Mouse (Mus musculus): ENCODE data around the gene Col5a2. TPM values are rescaled to one million over a fixed set of nuclear protein-coding genes. Genes with fewer than 3 reads are reported as not detected.
"Not testable (repeated sequence)": the region's sequence is repeated elsewhere in the genome, so short reads cannot be mapped to it uniquely, and the experiment has no call there.

Gene Col5a2
- polyA plus RNA-seq, 1 experiment from 2014 or later, result 31.1 TPM

DNA sequence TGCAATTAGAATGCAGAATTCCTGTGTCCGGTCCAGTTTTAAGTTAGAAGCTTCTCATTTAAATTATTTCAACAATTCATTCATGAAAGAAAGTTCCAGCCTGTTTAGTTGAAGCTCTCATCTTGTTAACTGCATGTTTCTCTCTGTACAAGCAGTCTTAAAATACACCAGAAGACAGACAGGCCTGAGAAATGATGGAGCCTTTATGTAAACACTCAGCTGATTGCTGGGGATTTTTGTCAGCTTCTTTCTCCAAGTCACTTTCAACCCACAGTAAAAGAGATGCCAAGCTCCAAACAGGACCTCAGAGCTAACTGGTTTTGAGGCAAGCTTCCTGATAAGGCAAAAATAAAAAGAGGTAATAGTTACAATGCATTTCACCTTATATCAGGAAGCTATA lies 14.8 kb downstream of the Col5a2 start:
- no peaks in the 10 kb centered on the region for H3K4me1 ChIP-seq
- DNase-seq (ENCODE audit: low spot score), result no peak
- H3K4me3 ChIP-seq, result no peak overlapping the region
- no peaks in the 10 kb centered on the region for H3K9me3 ChIP-seq (replicated peaks)
- no peaks in the 10 kb centered on the region for H3K36me3 ChIP-seq
- H3K27ac ChIP-seq, result no peak overlapping the region
- WGBS, result 79% methylated on average over 1 of the region's 1 CpGs
- no peaks in the 10 kb centered on the region for H3K27me3 ChIP-seq (ENCODE audit: low read depth, poor library complexity, severe bottlenecking)

DNA sequence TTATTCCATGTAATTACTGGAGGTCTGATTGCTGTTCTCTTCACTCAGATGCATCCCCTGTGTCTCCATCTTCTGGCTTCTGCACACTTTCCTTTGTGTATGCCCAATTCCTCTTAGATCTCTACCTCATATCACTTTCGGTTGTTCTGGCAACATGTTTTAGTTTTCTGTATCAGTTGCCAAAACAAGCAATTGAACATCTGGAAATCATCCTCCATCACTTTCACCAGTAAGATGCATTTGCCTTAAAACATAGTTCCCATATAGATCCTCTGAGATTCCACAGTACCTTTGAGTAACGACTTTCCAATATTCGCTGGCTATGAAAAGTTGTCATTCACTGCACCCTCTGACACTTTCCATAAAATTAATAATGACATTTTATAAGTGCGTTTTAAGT lies 20.1 kb downstream of the Col5a2 start:
- Histone ChIP-seq H3K9me3 (replicated peaks) (no peaks in the 10 kb centered on the region), H3K4me1 (no peaks in the 10 kb centered on the region), H3K4me3 (no peak overlapping the region), H3K36me3 (no peaks in the 10 kb centered on the region), H3K27ac (no peak overlapping the region), H3K27me3 (ENCODE audit: low read depth, poor library complexity, severe bottlenecking) (no peaks in the 10 kb centered on the region)
- 89% methylated on average over 4 of the region's 4 CpGs for WGBS
- DNase-seq (ENCODE audit: low spot score), result no peak

DNA sequence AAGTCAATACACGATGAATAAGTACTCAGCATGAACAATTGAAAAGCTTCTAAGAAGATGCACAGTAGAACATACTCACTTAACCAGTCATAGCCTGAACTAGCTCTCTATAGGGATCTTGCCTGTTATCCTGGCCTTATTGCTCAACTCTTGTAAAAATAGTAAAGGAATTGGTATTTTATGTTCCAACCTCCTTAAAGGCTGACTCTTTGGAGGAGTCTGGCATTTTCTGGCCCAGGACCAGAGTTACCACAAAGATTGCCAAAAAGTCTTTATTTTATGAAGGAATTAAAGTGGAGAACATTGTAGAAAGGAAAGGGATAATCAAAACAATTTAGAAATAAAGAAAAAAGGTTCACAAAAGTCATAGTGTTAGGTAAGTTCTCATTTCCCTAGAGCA lies 21.2 kb downstream of the Col5a2 start:
- Histone ChIP-seq H3K36me3 (no peaks in the 10 kb centered on the region), H3K4me1 (no peaks in the 10 kb centered on the region), H3K9me3 (replicated peaks) (no peaks in the 10 kb centered on the region), H3K4me3 (no peak overlapping the region), H3K27ac (no peak overlapping the region), H3K27me3 (ENCODE audit: low read depth, poor library complexity, severe bottlenecking) (no peaks in the 10 kb centered on the region)
- DNase-seq (ENCODE audit: low spot score), result no peak
- WGBS, result 91% methylated on average over 1 of the region's 1 CpGs

DNA sequence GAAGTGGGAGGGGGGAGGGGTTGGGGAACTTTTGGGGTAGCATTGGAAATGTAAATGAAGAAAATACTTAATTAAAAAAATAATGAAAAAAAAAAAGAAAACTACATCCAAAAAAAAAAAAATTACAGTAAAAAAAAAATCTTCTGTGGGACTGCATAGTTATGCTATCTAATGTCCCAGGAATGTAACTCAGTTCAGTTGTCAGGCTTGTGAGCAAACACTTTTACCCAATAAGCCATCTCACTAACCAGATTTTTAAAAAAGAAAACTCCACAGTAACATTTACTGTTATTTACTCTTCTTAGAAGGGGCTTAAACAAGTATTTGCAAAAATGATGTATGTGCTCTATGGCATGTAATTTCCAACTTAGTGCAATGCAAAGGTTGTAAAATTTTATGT lies 24.0 kb downstream of the Col5a2 start:
- Histone ChIP-seq H3K27me3 (ENCODE audit: low read depth, poor library complexity, severe bottlenecking) (no peaks in the 10 kb centered on the region), H3K4me3 (no peak overlapping the region), H3K9me3 (replicated peaks) (no peaks in the 10 kb centered on the region), H3K27ac (no peak overlapping the region), H3K36me3 (no peaks in the 10 kb centered on the region), H3K4me1 (no peaks in the 10 kb centered on the region)
- no peak for DNase-seq (ENCODE audit: low spot score)

DNA sequence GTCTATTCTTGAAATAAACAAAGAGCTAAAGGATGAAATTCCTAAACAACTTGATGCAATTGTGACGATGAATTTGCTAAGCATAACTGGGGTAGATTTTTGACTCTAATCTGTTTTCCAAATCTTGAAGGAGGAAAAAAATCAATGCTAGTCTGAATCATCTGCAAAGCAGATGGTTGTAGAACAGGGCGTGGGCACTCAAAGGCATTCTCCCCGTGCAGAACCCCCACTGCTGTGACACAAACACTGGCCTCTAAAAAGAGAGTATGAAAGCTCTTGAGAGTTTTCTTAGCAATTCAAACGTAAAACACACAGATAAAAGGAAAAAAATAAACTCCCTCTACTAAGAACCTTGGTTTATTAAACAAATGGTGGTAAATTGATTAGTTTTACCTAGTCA lies 30.3 kb downstream of the Col5a2 start:
- no peaks in the 10 kb centered on the region for H3K9me3 ChIP-seq (replicated peaks)
- no peak overlapping the region for H3K27ac ChIP-seq
- H3K27me3 ChIP-seq (ENCODE audit: low read depth, poor library complexity, severe bottlenecking), result no peaks in the 10 kb centered on the region
- H3K4me3 ChIP-seq, result no peak overlapping the region
- no peaks in the 10 kb centered on the region for H3K36me3 ChIP-seq
- WGBS, result 72% methylated on average over 4 of the region's 4 CpGs
- no peaks in the 10 kb centered on the region for H3K4me1 ChIP-seq
- no peak for DNase-seq (ENCODE audit: low spot score)

GRCm38 (mm10) chr1:45460767-45461166 lies 42.3 kb downstream of the Col5a2 start:
- no peaks in the 10 kb centered on the region for H3K27me3 ChIP-seq (ENCODE audit: low read depth, poor library complexity, severe bottlenecking)
- peaks cover 3% of the 10 kb centered on the region; the same call in 1 of the 2 replicates for H3K36me3 ChIP-seq
- H3K4me1 ChIP-seq, result no peaks in the 10 kb centered on the region
- no peak overlapping the region for H3K4me3 ChIP-seq
- 56% methylated on average over 2 of the region's 2 CpGs for WGBS
- H3K27ac ChIP-seq, result no peak overlapping the region
- peak; percentile 37 for DNase-seq (ENCODE audit: low spot score)
- H3K9me3 ChIP-seq (replicated peaks), result no peaks in the 10 kb centered on the region

DNA sequence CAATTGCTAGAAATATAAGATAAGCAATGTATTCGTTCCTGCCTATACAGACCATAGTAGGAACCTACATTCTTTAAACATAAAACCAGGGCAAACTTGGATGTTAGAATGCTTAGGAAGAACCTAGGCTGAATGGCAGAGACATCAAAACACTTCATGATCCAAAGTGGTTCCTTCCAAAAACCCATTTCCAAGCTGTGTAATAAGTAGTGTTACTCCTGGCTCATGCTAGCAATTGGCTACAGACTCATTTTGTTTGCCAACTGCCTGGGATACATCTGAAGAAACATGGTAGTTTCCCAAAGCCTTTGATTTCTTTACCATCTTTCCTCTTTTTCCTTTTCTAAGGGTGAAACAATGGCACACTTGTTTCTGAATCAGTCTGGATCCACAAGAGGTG lies 47.3 kb downstream of the Col5a2 start:
- H3K9me3 ChIP-seq (replicated peaks), result no peaks in the 10 kb centered on the region
- 89% methylated on average over 1 of the region's 1 CpGs for WGBS

GRCm38 (mm10) chr1:45448856-45449255 lies 54.2 kb downstream of the Col5a2 start:
- no peaks in the 10 kb centered on the region for H3K36me3 ChIP-seq
- H3K4me1 ChIP-seq, result no peaks in the 10 kb centered on the region
- H3K9me3 ChIP-seq (replicated peaks), result no peaks in the 10 kb centered on the region
- H3K4me3 ChIP-seq, result no peak overlapping the region
- H3K27me3 ChIP-seq (ENCODE audit: low read depth, poor library complexity, severe bottlenecking), result no peaks in the 10 kb centered on the region
- H3K27ac ChIP-seq, result no peak overlapping the region
- DNase-seq (ENCODE audit: low spot score), result no peak
- 94% methylated on average over 1 of the region's 1 CpGs for WGBS

More for the DNA sequence above, 47.3 kb downstream of the Col5a2 start:
- no peak for DNase-seq (ENCODE audit: low spot score)
- no peaks in the 10 kb centered on the region for H3K4me1 ChIP-seq
- H3K4me3 ChIP-seq, result no peak overlapping the region
- H3K27ac ChIP-seq, result no peak overlapping the region
- peaks cover 3% of the 10 kb centered on the region; the same call in 1 of the 2 replicates for H3K36me3 ChIP-seq
- H3K27me3 ChIP-seq (ENCODE audit: low read depth, poor library complexity, severe bottlenecking), result no peaks in the 10 kb centered on the region

- peaks cover 26% of the 10 kb centered on the region for H3K36me3 ChIP-seq
- DNase-seq (ENCODE audit: low spot score), result peak; percentile 36
- H3K27ac ChIP-seq, result no peak overlapping the region
- H3K27me3 ChIP-seq (ENCODE audit: low read depth, poor library complexity, severe bottlenecking), result no peaks in the 10 kb centered on the region
- no peaks in the 10 kb centered on the region for H3K4me1 ChIP-seq
- H3K4me3 ChIP-seq, result no peak overlapping the region
- WGBS, result 26% methylated on average over 3 of the region's 3 CpGs
- no peaks in the 10 kb centered on the region for H3K9me3 ChIP-seq (replicated peaks)
Observed at GRCm38 (mm10) chr1:45431922-45432321, 71.2 kb downstream of the Col5a2 start.

DNA sequence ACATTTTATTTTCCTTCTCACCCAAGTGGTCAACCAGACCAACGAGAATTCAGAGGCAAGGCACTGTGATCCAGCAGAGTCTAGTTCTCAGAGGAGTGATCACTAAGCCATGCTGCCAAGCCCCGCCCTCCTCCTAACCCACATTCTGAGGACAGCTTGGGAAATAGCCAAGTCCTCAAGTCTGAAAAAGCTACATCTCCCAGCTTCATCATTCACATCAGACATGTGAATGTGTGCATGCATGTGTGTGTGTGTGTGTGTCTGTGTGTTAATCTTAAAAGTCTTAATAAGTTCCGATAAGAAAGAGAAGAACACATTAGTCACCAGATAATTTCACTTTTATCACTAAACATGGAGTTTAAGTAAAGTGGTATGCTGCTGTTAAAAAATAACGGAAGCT lies 72.6 kb downstream of the Col5a2 start:
- Histone ChIP-seq H3K27me3 (ENCODE audit: low read depth, poor library complexity, severe bottlenecking) (no peaks in the 10 kb centered on the region), H3K27ac (no peak overlapping the region), H3K4me1 (no peaks in the 10 kb centered on the region), H3K36me3 (peaks cover 31% of the 10 kb centered on the region), H3K4me3 (no peak overlapping the region), H3K9me3 (replicated peaks) (no peaks in the 10 kb centered on the region)
- WGBS, result 90% methylated on average over 4 of the region's 4 CpGs
- DNase-seq (ENCODE audit: low spot score), result no peak

GRCm38 (mm10) chr1:45429145-45429544 lies 73.9 kb downstream of the Col5a2 start:
- peaks cover 33% of the 10 kb centered on the region for H3K36me3 ChIP-seq
- H3K9me3 ChIP-seq (replicated peaks); DNase-seq (ENCODE audit: low spot score); H3K27me3 ChIP-seq (ENCODE audit: low read depth, poor library complexity, severe bottlenecking); H3K4me1 ChIP-seq; H3K4me3 ChIP-seq; H3K27ac ChIP-seq: not testable (repeated sequence)
- 84% methylated on average over 5 of the region's 5 CpGs for WGBS

- Histone ChIP-seq H3K36me3 (peaks cover 32% of the 10 kb centered on the region), H3K4me1 (no peaks in the 10 kb centered on the region), H3K27ac (no peak overlapping the region), H3K4me3 (no peak overlapping the region), H3K9me3 (replicated peaks) (no peaks in the 10 kb centered on the region), H3K27me3 (ENCODE audit: low read depth, poor library complexity, severe bottlenecking) (no peaks in the 10 kb centered on the region)
- WGBS, result 84% methylated on average over 5 of the region's 5 CpGs
- no peak for DNase-seq (ENCODE audit: low spot score)
Observed at GRCm38 (mm10) chr1:45423915-45424314, 79.2 kb downstream of the Col5a2 start.

- Histone ChIP-seq H3K4me1 (no peaks in the 10 kb centered on the region), H3K27ac (no peak overlapping the region), H3K36me3 (peaks cover 21% of the 10 kb centered on the region), H3K27me3 (ENCODE audit: low read depth, poor library complexity, severe bottlenecking) (no peaks in the 10 kb centered on the region), H3K4me3 (no peak overlapping the region), H3K9me3 (replicated peaks) (no peaks in the 10 kb centered on the region)
- no peak for DNase-seq (ENCODE audit: low spot score)
Observed at GRCm38 (mm10) chr1:45420554-45420953, 82.5 kb downstream of the Col5a2 start.

- H3K27me3 ChIP-seq (ENCODE audit: low read depth, poor library complexity, severe bottlenecking), result no peaks in the 10 kb centered on the region
- no peak overlapping the region for H3K27ac ChIP-seq
- H3K9me3 ChIP-seq (replicated peaks), result no peaks in the 10 kb centered on the region
- peaks cover 18% of the 10 kb centered on the region for H3K36me3 ChIP-seq
- no peak overlapping the region for H3K4me3 ChIP-seq
- 88% methylated on average over 2 of the region's 2 CpGs for WGBS
- no peak for DNase-seq (ENCODE audit: low spot score)
- no peaks in the 10 kb centered on the region for H3K4me1 ChIP-seq
Observed at GRCm38 (mm10) chr1:45419858-45420257, 83.2 kb downstream of the Col5a2 start.

Measured in limb, embryonic 10.5 days (tissue).